Mouse (Mus musculus): ENCODE measurements around the gene Jtb. TPM values are rescaled to one million over a fixed set of nuclear protein-coding genes. Genes with fewer than 3 reads are reported as not detected.

The Jtb gene
- polyA plus RNA-seq, 1 experiment: 36.1 TPM

DNA sequence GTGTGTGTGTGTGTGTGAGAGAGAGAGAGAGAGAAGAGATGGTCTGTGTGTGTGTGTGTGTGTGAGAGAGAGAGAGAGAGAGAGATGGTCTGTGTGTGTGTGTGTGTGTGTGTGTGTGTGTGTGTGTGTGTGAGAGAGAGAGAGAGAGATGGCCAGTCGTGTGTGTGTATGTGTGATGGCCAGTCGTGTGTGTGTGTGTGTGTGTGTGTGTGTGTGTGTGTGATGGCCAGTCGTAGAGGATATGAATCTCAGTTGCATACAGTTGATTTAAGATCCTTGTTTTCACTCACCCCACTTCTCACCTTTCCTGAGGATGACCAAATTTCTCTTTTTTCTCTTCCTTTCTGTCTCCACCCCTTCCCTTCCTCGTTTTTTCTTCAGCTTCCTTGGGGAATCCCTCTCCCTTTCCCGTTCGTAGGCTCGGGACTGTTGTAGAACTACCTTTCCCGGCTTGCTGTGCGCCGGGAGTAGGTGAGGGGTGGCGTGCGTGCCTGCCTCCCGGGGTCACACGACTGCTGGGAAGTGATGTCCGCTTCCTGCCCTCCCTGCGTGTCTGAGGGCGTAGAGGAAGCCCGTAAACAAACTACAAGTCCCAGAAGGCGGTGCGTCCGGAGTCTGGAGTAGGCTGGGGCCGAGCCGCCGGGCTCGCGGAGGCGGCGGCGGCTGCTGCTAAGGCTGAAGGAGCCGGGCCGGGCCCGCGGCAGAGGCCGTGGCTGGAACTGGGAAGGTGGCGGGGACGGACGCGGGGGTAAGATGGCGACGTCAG is 22.4 kb downstream of the Jtb start, which contains the start of gene Crtc2:
Crtc2 (plus strand) TSS at position 511 of the 766 bp plus-strand sequence.
- Histone ChIP-seq H3K79me3 (ENCODE audit: low read depth) (peaks cover 32% of the 10 kb centered on the region), H3K27me3 (ENCODE audit: control insufficient read depth, insufficient read depth, insufficient read length) (no peaks in the 10 kb centered on the region), H3K36me3 (ENCODE audit: control insufficient read depth, insufficient read depth) (peaks cover 33% of the 10 kb centered on the region), H3ac (ENCODE audit: control insufficient read depth, insufficient read length, low read depth) (peak within 1 kb of the TSS; percentile 93), H3K79me2 (ENCODE audit: control insufficient read depth, insufficient read depth) (peaks cover 48% of the 10 kb centered on the region), H3K4me3 (ENCODE audit: insufficient read depth, poor library complexity, severe bottlenecking) (peak within 1 kb of the TSS; percentile 82)
- no peak for TF ChIP-seq CEBPB (IDR thresholded peaks at IDR 0.05; ENCODE audit: low read depth)
- peak; percentile 27 for TF ChIP-seq USF1 (IDR thresholded peaks at IDR 0.05; ENCODE audit: low read depth)
- TF ChIP-seq MAX (IDR thresholded peaks at IDR 0.05): peak; percentile 28
- no peak for TF ChIP-seq FOSL1 (IDR thresholded peaks at IDR 0.05; ENCODE audit: insufficient read depth, low read length, poor library complexity, severe bottlenecking)
- TF ChIP-seq CTCF (IDR thresholded peaks at IDR 0.05; ENCODE audit: control insufficient read depth, insufficient read depth, insufficient read length): no peak
- TF ChIP-seq MYOD1 (IDR thresholded peaks at IDR 0.05; ENCODE audit: control insufficient read depth, insufficient read length, low read depth): no peak
- no peak for TF ChIP-seq MYOG (IDR thresholded peaks at IDR 0.05; ENCODE audit: control insufficient read depth, extremely low read depth, insufficient read length)

DNA sequence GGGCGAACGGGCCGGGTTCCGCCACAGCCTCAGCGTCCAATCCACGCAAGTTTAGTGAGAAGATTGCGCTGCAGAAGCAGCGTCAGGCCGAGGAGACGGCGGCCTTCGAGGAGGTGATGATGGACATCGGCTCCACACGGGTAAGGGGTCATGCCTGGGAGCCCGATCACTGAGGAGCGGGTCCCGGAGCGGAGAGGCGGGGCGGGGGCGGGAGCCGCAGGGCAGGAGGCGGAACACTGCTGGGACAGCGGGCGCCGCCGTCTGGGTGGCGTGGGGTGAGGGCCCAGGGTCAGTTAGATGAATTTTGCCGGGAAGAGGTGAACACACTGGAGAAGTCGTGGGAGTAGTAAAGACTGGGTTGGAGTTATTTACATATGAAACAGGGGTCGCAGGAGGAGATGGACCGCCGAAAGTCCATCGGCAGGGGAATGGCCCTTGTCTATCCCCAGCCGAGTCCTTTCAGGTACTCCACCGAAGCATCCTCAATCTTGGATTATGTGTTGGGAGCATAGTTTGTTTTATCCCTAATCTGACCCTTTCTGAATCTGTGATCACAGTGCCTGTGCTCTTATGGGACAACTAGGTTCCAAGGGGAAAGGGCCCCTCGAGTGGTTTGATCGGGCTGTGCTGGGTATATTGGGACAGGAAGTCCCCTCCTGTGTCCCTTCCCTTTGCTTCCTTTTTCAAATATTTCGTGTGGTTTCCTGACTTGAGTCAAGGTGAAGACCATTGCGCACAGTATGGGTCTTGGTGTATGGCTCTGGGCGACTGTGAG is 23.2 kb downstream of the Jtb start:
- H3K4me3 ChIP-seq (ENCODE audit: insufficient read depth, poor library complexity, severe bottlenecking): peak overlapping the region; percentile 82
- H3K79me2 ChIP-seq (ENCODE audit: control insufficient read depth, insufficient read depth): peaks cover 43% of the 10 kb centered on the region
- TF ChIP-seq MYOD1 (IDR thresholded peaks at IDR 0.05; ENCODE audit: control insufficient read depth, insufficient read length, low read depth) (no peak), MAX (IDR thresholded peaks at IDR 0.05) (no peak), MYOG (IDR thresholded peaks at IDR 0.05; ENCODE audit: control insufficient read depth, extremely low read depth, insufficient read length) (no peak), CEBPB (IDR thresholded peaks at IDR 0.05; ENCODE audit: low read depth) (no peak), CTCF (IDR thresholded peaks at IDR 0.05; ENCODE audit: control insufficient read depth, insufficient read depth, insufficient read length) (no peak), FOSL1 (IDR thresholded peaks at IDR 0.05; ENCODE audit: insufficient read depth, low read length, poor library complexity, severe bottlenecking) (no peak), USF1 (IDR thresholded peaks at IDR 0.05; ENCODE audit: low read depth) (no peak)
- peaks cover 32% of the 10 kb centered on the region for H3K79me3 ChIP-seq (ENCODE audit: low read depth)
- H3K27me3 ChIP-seq (ENCODE audit: control insufficient read depth, insufficient read depth, insufficient read length): no peaks in the 10 kb centered on the region
- H3K36me3 ChIP-seq (ENCODE audit: control insufficient read depth, insufficient read depth): peaks cover 36% of the 10 kb centered on the region
- H3ac ChIP-seq (ENCODE audit: control insufficient read depth, insufficient read length, low read depth): peak overlapping the region; percentile 93

DNA sequence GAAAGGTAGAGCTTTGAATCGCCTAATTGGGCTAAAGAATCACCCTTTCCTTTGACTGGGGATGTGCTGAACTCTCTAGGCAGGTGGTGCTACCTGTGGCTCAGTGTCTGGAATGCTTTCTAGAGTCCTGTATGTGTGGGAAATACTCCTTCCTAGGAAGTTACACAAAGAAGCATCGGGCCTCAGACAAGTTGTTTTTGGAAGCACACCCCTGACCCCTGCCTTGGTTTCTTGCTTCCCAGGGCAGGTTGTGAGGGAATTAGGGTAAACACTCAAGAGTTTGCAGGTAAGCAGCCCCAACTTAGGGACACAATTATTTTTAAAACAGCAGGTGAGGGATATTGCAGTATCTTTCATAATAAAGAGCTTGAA is 23.8 kb downstream of the Jtb start:
- Histone ChIP-seq H3K79me2 (ENCODE audit: control insufficient read depth, insufficient read depth) (peaks cover 42% of the 10 kb centered on the region), H3ac (ENCODE audit: control insufficient read depth, insufficient read length, low read depth) (peak overlapping the region; percentile 93)

DNA sequence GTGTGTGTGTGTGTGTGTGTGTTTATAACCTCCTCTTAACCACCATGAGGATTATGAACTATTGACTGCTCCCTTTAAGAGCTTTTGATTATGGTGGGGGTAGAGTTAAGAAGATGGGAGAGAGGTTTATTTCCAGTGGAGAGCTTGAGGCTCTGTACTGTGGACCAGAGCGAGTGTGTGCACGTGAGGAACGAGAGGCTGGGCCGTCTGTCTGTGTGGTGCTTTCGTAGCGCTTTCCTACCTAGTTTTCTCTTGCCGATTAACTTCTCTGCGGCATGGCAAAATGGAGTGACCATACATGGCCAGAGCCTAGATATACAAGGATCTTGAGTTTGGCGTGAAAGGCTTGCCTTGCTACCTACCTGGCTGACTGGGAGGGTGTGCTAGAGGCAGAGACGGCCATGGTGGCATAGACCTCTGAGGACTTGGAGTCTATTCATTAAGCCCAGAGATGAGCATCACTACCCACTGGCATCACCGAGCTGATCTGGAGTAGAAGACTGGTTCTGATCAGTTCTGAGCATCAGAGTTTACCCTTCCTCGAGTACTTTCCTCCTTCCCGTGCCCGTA is 24.5 kb downstream of the Jtb start:
- peaks cover 32% of the 10 kb centered on the region for H3K79me3 ChIP-seq (ENCODE audit: low read depth)
- peaks cover 42% of the 10 kb centered on the region for H3K79me2 ChIP-seq (ENCODE audit: control insufficient read depth, insufficient read depth)
- TF ChIP-seq CEBPB (IDR thresholded peaks at IDR 0.05; ENCODE audit: low read depth) (no peak), MYOD1 (IDR thresholded peaks at IDR 0.05; ENCODE audit: control insufficient read depth, insufficient read length, low read depth) (no peak), MAX (IDR thresholded peaks at IDR 0.05) (no peak), CTCF (IDR thresholded peaks at IDR 0.05; ENCODE audit: control insufficient read depth, insufficient read depth, insufficient read length) (no peak)
- H3K36me3 ChIP-seq (ENCODE audit: control insufficient read depth, insufficient read depth): peaks cover 43% of the 10 kb centered on the region
- H3ac ChIP-seq (ENCODE audit: control insufficient read depth, insufficient read length, low read depth): no peak overlapping the region
- H3K4me3 ChIP-seq (ENCODE audit: insufficient read depth, poor library complexity, severe bottlenecking): no peak overlapping the region
- no peaks in the 10 kb centered on the region for H3K27me3 ChIP-seq (ENCODE audit: control insufficient read depth, insufficient read depth, insufficient read length)

More for the DNA sequence above, 23.8 kb downstream of the Jtb start:
- H3K27me3 ChIP-seq (ENCODE audit: control insufficient read depth, insufficient read depth, insufficient read length): no peaks in the 10 kb centered on the region
- H3K36me3 ChIP-seq (ENCODE audit: control insufficient read depth, insufficient read depth): peaks cover 42% of the 10 kb centered on the region
- TF ChIP-seq CEBPB (IDR thresholded peaks at IDR 0.05; ENCODE audit: low read depth) (no peak), MAX (IDR thresholded peaks at IDR 0.05) (no peak), CTCF (IDR thresholded peaks at IDR 0.05; ENCODE audit: control insufficient read depth, insufficient read depth, insufficient read length) (no peak), USF1 (IDR thresholded peaks at IDR 0.05; ENCODE audit: low read depth) (no peak), MYOG (IDR thresholded peaks at IDR 0.05; ENCODE audit: control insufficient read depth, extremely low read depth, insufficient read length) (no peak), MYOD1 (IDR thresholded peaks at IDR 0.05; ENCODE audit: control insufficient read depth, insufficient read length, low read depth) (no peak), FOSL1 (IDR thresholded peaks at IDR 0.05; ENCODE audit: insufficient read depth, low read length, poor library complexity, severe bottlenecking) (no peak)
- H3K79me3 ChIP-seq (ENCODE audit: low read depth): peaks cover 32% of the 10 kb centered on the region
- peak overlapping the region; percentile 82 for H3K4me3 ChIP-seq (ENCODE audit: insufficient read depth, poor library complexity, severe bottlenecking)

DNA sequence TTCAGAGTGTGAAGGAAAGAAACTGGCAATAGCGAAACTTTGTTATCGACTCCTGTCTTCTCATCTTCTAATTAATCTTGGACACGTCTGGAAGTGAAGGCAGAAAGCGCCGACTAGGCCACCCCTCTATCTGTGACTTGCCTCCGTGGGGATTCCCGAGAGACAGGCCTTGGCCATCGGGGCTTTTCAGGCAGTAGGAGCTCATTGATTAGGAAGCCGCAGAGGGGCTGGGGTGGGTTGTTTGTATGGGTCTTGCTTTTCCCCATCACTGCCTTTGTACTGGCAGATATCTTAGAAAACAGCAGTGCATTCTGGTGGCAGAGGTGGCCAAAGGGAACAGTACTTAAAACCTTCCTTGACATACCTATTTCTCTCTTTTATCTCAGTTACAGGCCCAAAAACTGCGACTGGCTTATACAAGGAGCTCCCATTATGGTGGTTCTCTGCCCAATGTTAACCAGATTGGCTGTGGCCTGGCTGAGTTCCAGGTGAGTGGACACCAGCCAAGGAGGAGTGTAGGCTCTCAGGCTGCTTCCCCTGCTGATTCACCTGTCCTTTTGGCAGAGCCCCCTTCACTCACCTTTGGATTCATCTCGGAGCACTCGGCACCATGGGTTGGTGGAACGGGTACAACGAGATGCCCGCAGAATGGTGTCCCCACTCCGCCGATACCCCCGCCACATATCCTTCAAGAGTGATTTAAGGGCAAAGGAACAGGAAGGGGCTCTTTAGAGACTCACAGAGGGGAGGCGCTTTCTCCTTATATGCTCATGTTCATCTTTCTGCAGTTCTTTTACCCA is 25.5 kb downstream of the Jtb start:
- Histone ChIP-seq H3ac (ENCODE audit: control insufficient read depth, insufficient read length, low read depth) (no peak overlapping the region), H3K36me3 (ENCODE audit: control insufficient read depth, insufficient read depth) (peaks cover 44% of the 10 kb centered on the region), H3K27me3 (ENCODE audit: control insufficient read depth, insufficient read depth, insufficient read length) (no peaks in the 10 kb centered on the region), H3K79me2 (ENCODE audit: control insufficient read depth, insufficient read depth) (peaks cover 42% of the 10 kb centered on the region), H3K79me3 (ENCODE audit: low read depth) (peaks cover 32% of the 10 kb centered on the region), H3K4me3 (ENCODE audit: insufficient read depth, poor library complexity, severe bottlenecking) (no peak overlapping the region)
- TF ChIP-seq CEBPB (IDR thresholded peaks at IDR 0.05; ENCODE audit: low read depth): no peak
- no peak for TF ChIP-seq CTCF (IDR thresholded peaks at IDR 0.05; ENCODE audit: control insufficient read depth, insufficient read depth, insufficient read length)
- no peak for TF ChIP-seq MAX (IDR thresholded peaks at IDR 0.05)
- no peak for TF ChIP-seq MYOD1 (IDR thresholded peaks at IDR 0.05; ENCODE audit: control insufficient read depth, insufficient read length, low read depth)
- TF ChIP-seq USF1 (IDR thresholded peaks at IDR 0.05; ENCODE audit: low read depth): no peak
- no peak for TF ChIP-seq FOSL1 (IDR thresholded peaks at IDR 0.05; ENCODE audit: insufficient read depth, low read length, poor library complexity, severe bottlenecking)
- TF ChIP-seq MYOG (IDR thresholded peaks at IDR 0.05; ENCODE audit: control insufficient read depth, extremely low read depth, insufficient read length): no peak
